Mouse (Mus musculus) liver, embryonic 13.5 days (tissue): ENCODE data around the gene Rfx1. TPM values are rescaled to one million over a fixed set of nuclear protein-coding genes. Genes with fewer than 3 reads are reported as not detected.

ENCODE experiments used
- ATAC-seq: fragments of 200-750 bp; cut with Nextera tagmentation; 2 replicates; pipeline ENCODE4 v1.8.0; 2017; ENCODE audit warnings: low read depth, mild to moderate bottlenecking, moderate number of reproducible peaks, moderate library complexity
- DNase-seq: peaks from one replicate; pipeline ENCODE4 v3.0.0; 2022
- H3K27ac ChIP-seq: fragments of 300-500 bp; sonication (generic); 2 replicates; pipeline ENCODE4 v1.5.1; 2015; ENCODE audit warnings: moderate library complexity, mild to moderate bottlenecking, inconsistent platforms
- H3K27me3 ChIP-seq: fragments of 300-500 bp; sonication (generic); 2 replicates; pipeline ENCODE4 v1.6.1; 2015; ENCODE audit warnings: mild to moderate bottlenecking, inconsistent platforms
- H3K36me3 ChIP-seq: fragments of 300-500 bp; sonication (generic); 2 replicates; pipeline ENCODE4 v1.6.1; 2015; ENCODE audit warnings: mild to moderate bottlenecking, inconsistent platforms
- H3K4me1 ChIP-seq: fragments of 300-500 bp; sonication (generic); replicated peaks from 2 replicates; pipeline ENCODE4 v1.6.1; 2015; ENCODE audit warnings: inconsistent platforms
- H3K4me2 ChIP-seq: fragments of 300-500 bp; sonication (generic); 2 replicates; pipeline ENCODE4 v1.6.1; 2015; ENCODE audit warnings: inconsistent platforms, mild to moderate bottlenecking, moderate library complexity
- H3K4me3 ChIP-seq: fragments of 300-500 bp; sonication (generic); replicated peaks from 2 replicates; pipeline ENCODE4 v1.5.1; 2015; ENCODE audit warnings: mild to moderate bottlenecking, inconsistent platforms
- H3K9ac ChIP-seq: fragments of 300-500 bp; sonication (generic); 2 replicates; pipeline ENCODE4 v1.6.1; 2015; ENCODE audit warnings: mild to moderate bottlenecking, inconsistent platforms
- H3K9me3 ChIP-seq: fragments of 300-500 bp; sonication (generic); replicated peaks from 2 replicates; pipeline ENCODE4 v1.6.1; 2016; ENCODE audit warnings: inconsistent platforms
- WGBS: fragments of 180-500 bp; shearing (Covaris S2); methylation state at CpG from one replicate; pipeline ENCODE4 v1.1.7; 2015; ENCODE audit not compliant: insufficient replicate concordance; 5-methylcytosine and 5-hydroxymethylcytosine counted together
- polyA plus RNA-seq: library from polyadenylated mRNA; unstranded; fragments of >200 nt; fragmentation: Nextera tagmentation; extraction: Ambion mirVana; gene quantifications from 2 replicates; pipeline ENCODE4 v1.2.1, GENCODE M21; 2015

The Rfx1 gene
- polyA plus RNA-seq, 1 experiment from 2014 or later, result 2.4 TPM

DNA sequence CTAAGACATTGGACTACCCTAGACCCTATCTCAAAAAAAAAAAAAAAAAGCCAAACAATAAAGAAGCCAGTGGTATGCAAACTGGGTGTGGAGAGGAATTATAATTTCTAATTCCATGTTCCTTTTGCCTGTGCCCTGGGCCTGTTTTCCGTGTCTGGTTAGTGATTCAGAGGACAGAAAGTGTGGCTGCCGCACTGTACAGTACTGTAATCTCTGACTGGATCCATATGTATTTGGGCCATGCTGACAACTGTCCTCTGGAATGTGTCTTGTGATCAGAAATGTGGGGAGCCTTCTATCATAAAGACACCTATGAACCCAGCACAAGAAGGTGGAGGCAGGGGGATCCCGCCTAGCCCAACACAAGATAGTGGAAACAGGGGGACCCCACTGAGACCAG lies 55.5 kb downstream of the Rfx1 start:
- ATAC-seq, result no peak
- H3K4me1 ChIP-seq, result no peaks in the 10 kb centered on the region
- no peak overlapping the region for H3K4me2 ChIP-seq
- no peaks in the 10 kb centered on the region for H3K36me3 ChIP-seq
- no peak for DNase-seq
- H3K4me3 ChIP-seq, result no peak overlapping the region
- H3K9ac ChIP-seq, result no peak overlapping the region
- H3K27ac ChIP-seq, result no peak overlapping the region
- 71% methylated on average over 3 of the region's 3 CpGs for WGBS
- H3K27me3 ChIP-seq, result 0 out of 2 replicates have a peak, but pooled peaks cover 5% of the 10 kb centered on the region
- H3K9me3 ChIP-seq, result no peaks in the 10 kb centered on the region; the same call in 1 of the 2 replicates

DNA sequence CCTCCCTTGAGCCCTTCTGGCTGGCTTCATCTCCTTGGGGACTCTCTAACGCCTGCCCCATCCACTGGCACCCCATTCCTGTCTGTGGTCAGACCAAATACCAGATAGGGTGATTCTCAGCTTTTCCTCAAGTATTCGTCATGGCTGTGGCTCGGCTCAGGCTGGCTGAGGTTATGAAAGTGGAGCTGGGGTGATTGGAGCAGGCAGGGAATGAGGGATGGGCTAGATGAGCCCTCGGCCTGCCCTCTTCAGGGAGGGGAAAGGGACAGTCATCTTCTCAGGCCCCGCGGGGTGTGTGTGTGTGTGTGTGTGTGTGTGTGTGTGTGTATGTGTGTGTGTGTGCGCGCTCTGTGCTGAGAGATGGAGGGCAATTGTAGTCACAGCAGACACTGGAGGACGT lies 59.0 kb downstream of the Rfx1 start, which contains the start of gene Podnl1:
Podnl1 (plus strand) TSS at position 334 of the 400 bp plus-strand sequence.
- Histone ChIP-seq H3K27me3 (0 out of 2 replicates have a peak, but pooled peaks cover 5% of the 10 kb centered on the region), H3K4me3 (no peak within 1 kb of the TSS), H3K4me2 (no peak within 1 kb of the TSS), H3K36me3 (no peaks in the 10 kb centered on the region), H3K27ac (no peak within 1 kb of the TSS), H3K9me3 (no peaks in the 10 kb centered on the region), H3K9ac (no peak within 1 kb of the TSS), H3K4me1 (0 out of 2 replicates have a peak, but pooled peaks cover 7% of the 10 kb centered on the region)
- 48% methylated on average over 9 of the region's 9 CpGs for WGBS
- DNase-seq (no peak), ATAC-seq (no peak)

DNA sequence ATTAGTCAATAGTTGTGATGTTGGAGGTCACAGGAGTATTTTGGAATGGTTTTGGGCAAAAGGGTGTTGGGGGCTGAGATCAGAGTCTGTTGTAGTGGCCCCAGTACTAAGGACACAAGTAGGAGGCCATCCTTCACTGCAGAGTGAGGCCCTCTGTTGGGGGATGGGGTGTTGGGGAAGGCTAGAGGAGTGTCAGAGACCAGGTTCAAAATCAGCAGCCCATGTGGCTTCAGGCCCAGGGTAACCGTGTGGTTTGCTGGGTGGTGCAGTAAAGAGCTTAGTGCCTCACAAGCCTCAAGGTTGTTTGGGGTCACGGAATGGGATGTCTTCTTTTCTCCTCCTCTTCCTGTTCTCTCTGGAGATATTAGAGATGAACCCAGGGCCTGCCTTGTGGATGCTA lies 60.1 kb downstream of the Rfx1 start:
- Histone ChIP-seq H3K4me1 (0 out of 2 replicates have a peak, but pooled peaks cover 7% of the 10 kb centered on the region), H3K9ac (no peak overlapping the region), H3K4me3 (no peak overlapping the region), H3K9me3 (no peaks in the 10 kb centered on the region), H3K36me3 (no peaks in the 10 kb centered on the region), H3K27me3 (no peaks in the 10 kb centered on the region), H3K4me2 (no peak overlapping the region), H3K27ac (no peak overlapping the region)
- ATAC-seq (no peak), DNase-seq (no peak)
- 35% methylated on average over 2 of the region's 2 CpGs for WGBS

DNA sequence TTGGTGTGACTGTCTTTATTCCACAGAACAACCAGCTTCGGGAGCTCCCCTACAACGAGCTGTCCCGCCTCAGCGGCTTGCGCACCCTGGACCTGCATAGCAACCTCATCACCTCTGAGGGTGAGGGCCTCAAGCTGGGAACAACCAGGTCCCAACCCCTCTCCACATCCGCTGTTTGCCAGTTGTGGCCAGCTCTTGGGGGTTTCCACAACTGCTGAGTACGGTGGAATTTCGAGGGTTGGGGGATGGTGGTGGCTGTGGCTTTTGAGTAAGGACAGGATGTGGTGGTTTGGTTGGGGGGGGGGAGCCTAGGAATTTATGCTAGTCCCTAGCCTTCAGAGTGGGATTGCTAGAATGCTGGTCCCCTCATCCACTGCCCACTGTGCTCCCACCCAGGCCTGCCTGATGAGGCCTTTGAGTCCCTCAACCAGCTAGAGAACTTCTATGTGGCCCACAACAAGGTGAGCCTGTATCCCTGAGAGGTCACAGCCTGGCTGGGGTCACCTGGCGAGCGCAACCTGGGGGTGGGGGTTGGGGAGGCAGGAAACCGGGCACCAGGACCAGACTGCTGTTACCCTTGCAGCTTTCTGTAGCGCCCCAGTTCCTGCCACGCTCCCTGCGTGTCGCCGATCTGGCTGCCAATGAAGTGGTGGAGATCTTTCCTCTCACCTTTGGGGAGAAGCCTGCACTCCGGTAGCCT lies 60.7 kb downstream of the Rfx1 start:
- no peaks in the 10 kb centered on the region for H3K27me3 ChIP-seq
- no peaks in the 10 kb centered on the region for H3K9me3 ChIP-seq
- no peak overlapping the region for H3K9ac ChIP-seq
- H3K36me3 ChIP-seq, result peaks cover 1% of the 10 kb centered on the region; the same call in 1 of the 2 replicates
- H3K4me1 ChIP-seq, result 0 out of 2 replicates have a peak, but pooled peaks cover 7% of the 10 kb centered on the region
- no peak for ATAC-seq
- no peak overlapping the region for H3K4me2 ChIP-seq
- H3K27ac ChIP-seq, result no peak overlapping the region
- 33% methylated on average over 17 of the region's 17 CpGs for WGBS
- H3K4me3 ChIP-seq, result no peak overlapping the region
- no peak for DNase-seq

DNA sequence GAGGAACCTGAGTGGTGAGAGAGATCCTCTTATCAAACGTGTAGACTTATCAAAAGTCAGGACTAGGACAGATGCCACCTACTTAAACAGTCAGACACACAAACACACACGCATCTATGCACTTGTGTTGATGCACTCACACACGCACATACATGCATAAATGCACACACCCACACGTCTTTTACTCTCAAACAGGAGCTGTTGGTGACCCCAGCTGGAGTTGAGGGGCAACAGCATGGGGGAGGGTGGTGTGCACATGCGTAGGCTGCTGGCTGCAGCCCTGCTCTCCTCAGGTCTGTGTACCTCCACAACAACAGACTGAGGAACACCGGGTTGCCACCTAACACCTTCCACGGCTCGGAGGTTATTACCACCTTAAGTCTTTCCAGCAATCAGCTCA lies 61.6 kb downstream of the Rfx1 start:
- no peak for ATAC-seq
- Histone ChIP-seq H3K9me3 (no peaks in the 10 kb centered on the region), H3K27me3 (no peaks in the 10 kb centered on the region), H3K4me3 (no peak overlapping the region), H3K9ac (no peak overlapping the region), H3K36me3 (peaks cover 10% of the 10 kb centered on the region), H3K4me1 (0 out of 2 replicates have a peak, but pooled peaks cover 7% of the 10 kb centered on the region), H3K4me2 (no peak overlapping the region), H3K27ac (no peak overlapping the region)
- 51% methylated on average over 8 of the region's 8 CpGs for whole genome bisulfite sequencing
- DNase-seq, result no peak

DNA sequence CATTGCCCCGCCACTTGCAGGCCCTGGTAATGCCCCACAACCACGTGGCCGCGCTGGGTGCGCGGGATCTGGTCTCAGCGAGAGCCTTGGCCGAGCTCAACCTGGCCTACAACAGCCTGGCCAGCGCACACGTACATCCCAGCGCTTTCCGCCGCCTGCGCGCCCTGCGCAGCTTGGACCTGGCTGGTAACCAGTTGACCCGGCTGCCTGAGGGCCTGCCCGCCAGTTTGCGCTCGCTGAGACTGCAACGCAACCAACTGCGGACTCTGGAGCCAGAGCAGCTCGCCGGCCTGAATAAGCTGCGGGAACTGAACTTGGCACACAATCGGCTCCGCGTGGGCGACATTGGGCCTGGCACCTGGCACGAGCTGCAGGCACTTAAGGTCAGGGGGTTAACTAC lies 64.2 kb downstream of the Rfx1 start:
- H3K36me3 ChIP-seq, result peaks cover 33% of the 10 kb centered on the region
- DNase-seq (no peak), ATAC-seq (no peak)
- H3K9me3 ChIP-seq, result no peaks in the 10 kb centered on the region
- H3K9ac ChIP-seq, result no peak overlapping the region
- H3K4me2 ChIP-seq, result no peak overlapping the region
- no peak overlapping the region for H3K4me3 ChIP-seq
- 0 out of 2 replicates have a peak, but pooled peaks cover 7% of the 10 kb centered on the region for H3K4me1 ChIP-seq
- no peak overlapping the region for H3K27ac ChIP-seq
- WGBS, result 68% methylated on average over 30 of the region's 30 CpGs
- H3K27me3 ChIP-seq, result no peaks in the 10 kb centered on the region

DNA sequence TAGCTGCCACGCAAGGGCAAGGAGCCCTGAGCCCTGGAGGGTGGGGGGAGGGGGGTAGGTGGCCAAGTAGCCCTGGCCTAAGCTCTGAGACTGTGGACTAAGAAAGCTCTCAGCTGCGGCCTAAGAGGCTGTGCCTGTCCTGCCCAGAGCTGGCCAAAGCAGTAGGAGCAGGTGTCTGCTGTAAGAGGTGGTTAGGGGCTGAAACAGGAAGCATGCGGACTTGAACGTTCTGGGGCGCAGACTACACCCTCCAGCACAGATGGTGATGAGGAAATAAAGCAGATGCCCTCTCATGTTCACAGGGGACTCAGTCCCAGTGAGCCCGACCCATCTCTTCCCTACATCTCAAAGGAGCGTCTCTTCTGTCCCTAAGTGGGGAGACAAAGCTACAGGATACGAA lies 65.6 kb downstream of the Rfx1 start:
- H3K27me3 ChIP-seq, result no peaks in the 10 kb centered on the region
- H3K36me3 ChIP-seq, result peaks cover 48% of the 10 kb centered on the region
- ATAC-seq (no peak), DNase-seq (no peak)
- H3K4me2 ChIP-seq, result no peak overlapping the region
- no peaks in the 10 kb centered on the region for H3K9me3 ChIP-seq
- H3K4me3 ChIP-seq, result no peak overlapping the region
- H3K27ac ChIP-seq, result no peak overlapping the region
- H3K4me1 ChIP-seq, result 0 out of 2 replicates have a peak, but pooled peaks cover 7% of the 10 kb centered on the region
- WGBS, result 70% methylated on average over 8 of the region's 8 CpGs
- H3K9ac ChIP-seq, result no peak overlapping the region

DNA sequence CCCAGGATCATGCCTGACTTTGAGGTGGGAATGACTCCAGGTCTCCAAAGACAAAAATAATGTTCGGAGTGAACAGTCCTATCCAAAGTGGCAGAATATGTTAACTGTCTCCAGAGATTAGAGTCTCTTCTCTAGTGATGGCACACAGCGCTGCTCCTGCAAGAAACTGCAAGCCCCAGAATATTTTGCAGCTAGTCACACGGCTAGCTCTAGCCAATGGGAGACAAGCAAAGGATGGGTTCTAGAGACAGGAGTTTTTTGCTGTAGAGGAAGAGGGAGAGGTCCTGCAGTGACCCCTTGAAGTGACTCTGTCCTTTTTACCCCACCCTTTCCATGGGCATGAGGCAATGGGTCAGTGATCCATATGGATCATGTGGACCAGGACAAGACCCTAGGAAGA lies 71.2 kb downstream of the Rfx1 start:
- Histone ChIP-seq H3K4me2 (no peak overlapping the region), H3K4me3 (no peak overlapping the region), H3K4me1 (no peaks in the 10 kb centered on the region), H3K27me3 (no peaks in the 10 kb centered on the region), H3K9me3 (no peaks in the 10 kb centered on the region), H3K9ac (no peak overlapping the region), H3K36me3 (peaks cover 93% of the 10 kb centered on the region), H3K27ac (no peak overlapping the region)
- WGBS, result 80% methylated on average over 3 of the region's 3 CpGs
- ATAC-seq (no peak), DNase-seq (no peak)

DNA sequence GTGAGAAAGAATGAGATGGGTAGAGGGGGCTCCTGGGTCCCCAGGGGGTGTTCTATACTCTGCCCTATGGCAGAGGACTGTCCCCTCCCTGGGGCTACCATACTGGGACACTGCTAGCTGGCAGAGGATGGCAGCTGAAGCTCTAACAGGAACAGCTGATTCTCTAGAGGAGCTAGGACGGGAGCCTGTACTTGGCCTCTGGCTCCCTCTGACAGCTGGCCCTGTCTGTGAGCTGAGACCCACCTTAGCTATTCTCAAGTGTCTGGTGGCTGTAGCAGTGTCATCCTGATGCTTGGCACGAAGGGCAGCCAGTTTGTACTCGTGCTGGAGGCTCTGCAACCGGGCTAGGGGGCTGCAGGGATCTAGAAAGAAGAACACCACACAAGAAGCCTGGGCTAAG lies 74.2 kb downstream of the Rfx1 start:
- no peak overlapping the region for H3K27ac ChIP-seq
- H3K4me3 ChIP-seq, result no peak overlapping the region
- ATAC-seq (no peak), DNase-seq (no peak)
- whole genome bisulfite sequencing, result 71% methylated on average over 4 of the region's 4 CpGs
- H3K4me2 ChIP-seq, result no peak overlapping the region
- peaks cover 4% of the 10 kb centered on the region; the same call in 1 of the 2 replicates for H3K4me1 ChIP-seq
- H3K36me3 ChIP-seq, result peaks cover 80% of the 10 kb centered on the region
- no peaks in the 10 kb centered on the region for H3K9me3 ChIP-seq
- H3K9ac ChIP-seq, result no peak overlapping the region
- no peaks in the 10 kb centered on the region for H3K27me3 ChIP-seq

DNA sequence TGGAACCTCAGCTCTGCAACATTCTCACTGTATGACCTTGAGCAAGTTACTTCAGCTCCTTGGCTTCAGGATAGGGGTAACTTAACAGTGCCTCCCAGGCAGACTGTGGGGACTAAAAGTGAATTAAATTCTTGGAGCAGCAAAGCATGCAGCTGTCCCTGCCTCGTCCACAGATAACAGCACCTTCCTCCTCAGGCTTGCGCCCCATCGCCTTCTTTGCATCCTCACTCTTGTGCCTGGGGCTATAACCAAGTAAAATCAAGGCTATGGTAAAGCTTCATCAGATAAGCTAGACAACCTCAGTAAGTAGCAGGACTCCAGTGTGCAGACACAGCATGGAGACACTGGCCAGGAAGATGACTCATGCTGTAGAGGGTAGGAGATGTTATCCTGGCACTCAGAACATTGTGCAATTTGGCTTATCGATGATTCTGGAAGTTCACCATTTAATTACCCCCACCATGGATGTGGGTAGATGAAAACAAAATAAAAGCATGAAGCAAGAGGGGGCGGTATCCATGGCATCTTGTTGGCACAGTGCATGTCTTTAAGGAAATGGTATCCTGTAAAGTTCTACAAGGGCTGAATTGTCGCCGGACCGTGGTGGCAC lies 78.1 kb downstream of the Rfx1 start:
- Histone ChIP-seq H3K9me3 (no peaks in the 10 kb centered on the region), H3K27ac (no peak overlapping the region), H3K36me3 (peaks cover 43% of the 10 kb centered on the region), H3K4me2 (no peak overlapping the region), H3K9ac (no peak overlapping the region), H3K4me3 (no peak overlapping the region), H3K27me3 (no peaks in the 10 kb centered on the region), H3K4me1 (peaks cover 33% of the 10 kb centered on the region)
- ATAC-seq, result no peak
- WGBS, result 76% methylated on average over 8 of the region's 8 CpGs
- no peak for DNase-seq
